Mouse (Mus musculus): ENCODE results near the gene Arl15.

DNA sequence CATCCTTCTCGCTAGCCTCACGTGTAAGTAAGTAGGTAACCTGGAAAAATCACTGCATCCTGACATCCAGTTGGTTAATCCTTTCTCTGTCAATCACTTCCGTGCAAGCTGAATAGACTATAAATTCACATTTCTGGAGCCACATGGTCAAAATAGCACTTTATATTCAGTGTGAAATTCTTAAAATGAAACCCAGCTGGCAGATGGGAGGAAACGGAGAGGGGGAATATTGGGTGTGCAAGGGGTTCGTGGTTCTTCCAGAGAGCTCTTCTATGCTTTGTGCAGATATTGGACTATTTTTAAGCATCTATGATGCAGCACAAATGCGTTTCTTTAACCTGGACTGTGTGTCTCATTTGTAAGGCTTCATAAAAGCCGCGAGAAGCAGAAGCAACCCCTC is 344.6 kb downstream of the Arl15 start:
- TF ChIP-seq EP300 (IDR thresholded peaks at IDR 0.05; ENCODE audit: low read depth) (no peak), CTCF (IDR thresholded peaks at IDR 0.05; ENCODE audit: low read depth) (no peak)
